Mouse (Mus musculus): Measurements from ENCODE around the gene Esx1. TPM values are rescaled to one million over a fixed set of nuclear protein-coding genes. Genes with fewer than 3 reads are reported as not detected.

Esx1 gene
- not detected in 2 replicates for polyA plus RNA-seq (2012; rRNA removed)

GRCm38 (mm10) chrX:137121718-137122117 lies at the start of gene Esx1:
Gene Esx1 (minus strand): TSS chrX:137122083.

Other genes starting within 250 kb of the Esx1 start
- gene H2bfm, start 194.8 kb downstream of the Esx1 start, polyA plus RNA-seq (2012; rRNA removed): not detected in 2 replicates
- 40.0 and 54.8 TPM in 2 replicates for gene Tmsb15b2, start 146.6 kb downstream of the Esx1 start, polyA plus RNA-seq (2012; rRNA removed)
- 10.6 and 12.3 TPM in 2 replicates for gene Tmsb15l, start 145.2 kb downstream of the Esx1 start, polyA plus RNA-seq (2012; rRNA removed)
- gene Tmsb15b1, start 145.2 kb downstream of the Esx1 start, polyA plus RNA-seq (2012; rRNA removed): 20.0 and 21.8 TPM in 2 replicates
- gene Zcchc18, start 128.9 kb downstream of the Esx1 start, polyA plus RNA-seq (2012; rRNA removed): 138 and 147 TPM in 2 replicates
- 17.1 and 18.9 TPM in 2 replicates for gene Slc25a53, start 83.8 kb downstream of the Esx1 start, polyA plus RNA-seq (2012; rRNA removed)
- gene Fam199x, start 72.5 kb downstream of the Esx1 start, polyA plus RNA-seq (2012; rRNA removed): 2.8 and 2.9 TPM in 2 replicates